19 mouse cellular contexts compared by ENCODE assay signal in genomic region chr15:90733891-90734290, GRCm38 (mm10). TPM values are rescaled to one million over a fixed set of nuclear protein-coding genes. Genes with fewer than 3 reads are reported as not detected.
"Had no signal": no experiment of that assay in that cellular context is flagged by ENCODE, and none has a peak within 500 bp of the region (broad histone marks: within the 10 kb centered on the region; RNA-seq: fewer than 3 reads in every experiment).

No protein-coding gene starts in this region.

- DNase-seq: lung, adult 18-20 months; lung, embryonic 14.5 days; lung, postnatal 10 days; lung, postnatal 4 days; midbrain, embryonic 14.5 days; retina, postnatal 1 day; right cerebral cortex, adult 18-20 months; right cerebral cortex, postnatal 14 days; spleen, adult 18-20 months; thymus, adult 18-20 months; thymus, postnatal 14 days; thymus, postnatal 36 days had no signal

- H3K4me2 ChIP-seq: lung, embryonic 14.5 days; midbrain, embryonic 12.5 days; neural tube, embryonic 13.5 days; neural tube, embryonic 15.5 days had no signal

- H3K27me3 ChIP-seq: midbrain, embryonic 12.5 days; neural tube, embryonic 13.5 days; neural tube, embryonic 15.5 days had no signal

- H3K9me3 ChIP-seq: midbrain, embryonic 10.5 days; midbrain, embryonic 12.5 days; neural tube, embryonic 13.5 days; neural tube, embryonic 15.5 days had no signal

- H3K4me3 ChIP-seq: midbrain, embryonic 10.5 days; midbrain, embryonic 12.5 days; myocyte; neural tube, embryonic 13.5 days; neural tube, embryonic 15.5 days had no signal

- H3K4me1 ChIP-seq: midbrain, embryonic 10.5 days; midbrain, embryonic 12.5 days; neural tube, embryonic 13.5 days; neural tube, embryonic 15.5 days had no signal

- ATAC-seq: midbrain, embryonic 16.5 days had no signal

- H3K9ac ChIP-seq: lung, embryonic 14.5 days; midbrain, embryonic 12.5 days; neural tube, embryonic 13.5 days; neural tube, embryonic 15.5 days had no signal

- H3K27ac ChIP-seq: midbrain, embryonic 10.5 days; midbrain, embryonic 12.5 days; neural tube, embryonic 13.5 days; neural tube, embryonic 15.5 days had no signal

- H3K36me3 ChIP-seq: midbrain, embryonic 10.5 days; midbrain, embryonic 12.5 days; neural tube, embryonic 13.5 days; neural tube, embryonic 15.5 days had no signal

RNA-seq across cellular contexts. Expression of gene Cpne8, which starts 54.7 kb away (rescaled TPM):
- total RNA-seq: megakaryocyte-erythroid progenitor cell, adult 5-6 weeks had no signal
